Mouse (Mus musculus) lung, embryonic 14.5 days (tissue): ENCODE data around the gene Vopp1. TPM values are rescaled to one million over a fixed set of nuclear protein-coding genes. Genes with fewer than 3 reads are reported as not detected.
"Not testable (repeated sequence)": the region's sequence is repeated elsewhere in the genome, so short reads cannot be mapped to it uniquely, and the experiment has no call there.

Experiments used
- ATAC-seq: fragments of 200-750 bp; cut with Nextera tagmentation; 2 replicates; pipeline ENCODE4 v1.8.0; 2017; ENCODE audit warnings: mild to moderate bottlenecking, moderate TSS enrichment, moderate library complexity; ENCODE audit not compliant: insufficient read depth
- DNase-seq: peaks from one replicate; pipeline ENCODE4 v3.0.0-alpha.2; 2015
- H3K27ac ChIP-seq: fragments of 300-500 bp; sonication (generic); 2 replicates; pipeline ENCODE4 v1.5.1; 2014; ENCODE audit warnings: low read depth, mild to moderate bottlenecking, moderate library complexity
- H3K27me3 ChIP-seq: fragments of 300-500 bp; sonication (generic); 2 replicates; pipeline ENCODE4 v1.6.1; 2014; ENCODE audit warnings: low read length, control low read depth; ENCODE audit not compliant: insufficient read depth
- H3K36me3 ChIP-seq: fragments of 300-500 bp; sonication (generic); 2 replicates; pipeline ENCODE4 v1.6.1; 2014; ENCODE audit warnings: control low read depth; ENCODE audit not compliant: insufficient read depth
- H3K4me1 ChIP-seq: fragments of 300-500 bp; sonication (generic); 2 replicates; pipeline ENCODE4 v1.6.1; 2014; ENCODE audit warnings: antibody characterized with exemption, control low read depth; ENCODE audit not compliant: insufficient read depth
- H3K4me2 ChIP-seq: fragments of 300-500 bp; sonication (generic); 2 replicates; pipeline ENCODE4 v1.6.1; 2014; ENCODE audit warnings: mild to moderate bottlenecking
- H3K4me3 ChIP-seq: fragments of 300-500 bp; sonication (generic); 2 replicates; pipeline ENCODE4 v1.5.1; 2014; ENCODE audit warnings: low read depth, low read length
- H3K9ac ChIP-seq: fragments of 300-500 bp; sonication (generic); 2 replicates; pipeline ENCODE4 v1.6.1; 2014
- H3K9me3 ChIP-seq: fragments of 300-500 bp; sonication (generic); 2 replicates; pipeline ENCODE4 v1.6.1; 2016; ENCODE audit warnings: low read depth, low read length, control low read depth
- CTCF ChIP-seq: IDR thresholded peaks from 2 replicates; pipeline ENCODE4 v1.5.1; 2016; ENCODE audit warnings: antibody characterized with exemption, low read depth
- WGBS: fragments of 180-500 bp; shearing (Covaris S2); extraction: QIAGEN DNeasy Blood & Tissue Kit; methylation state at CpG from one replicate; pipeline ENCODE4 v1.1.7; 2014; 5-methylcytosine and 5-hydroxymethylcytosine counted together
- polyA plus RNA-seq: library from polyadenylated mRNA; unstranded; fragments of >200 nt; fragmentation: Nextera tagmentation; extraction: Ambion mirVana; gene quantifications from 2 replicates; pipeline ENCODE4 v1.2.1, GENCODE M21; 2014

The Vopp1 gene
- 22.5 and 25.8 TPM in 2 replicates for polyA plus RNA-seq

DNA sequence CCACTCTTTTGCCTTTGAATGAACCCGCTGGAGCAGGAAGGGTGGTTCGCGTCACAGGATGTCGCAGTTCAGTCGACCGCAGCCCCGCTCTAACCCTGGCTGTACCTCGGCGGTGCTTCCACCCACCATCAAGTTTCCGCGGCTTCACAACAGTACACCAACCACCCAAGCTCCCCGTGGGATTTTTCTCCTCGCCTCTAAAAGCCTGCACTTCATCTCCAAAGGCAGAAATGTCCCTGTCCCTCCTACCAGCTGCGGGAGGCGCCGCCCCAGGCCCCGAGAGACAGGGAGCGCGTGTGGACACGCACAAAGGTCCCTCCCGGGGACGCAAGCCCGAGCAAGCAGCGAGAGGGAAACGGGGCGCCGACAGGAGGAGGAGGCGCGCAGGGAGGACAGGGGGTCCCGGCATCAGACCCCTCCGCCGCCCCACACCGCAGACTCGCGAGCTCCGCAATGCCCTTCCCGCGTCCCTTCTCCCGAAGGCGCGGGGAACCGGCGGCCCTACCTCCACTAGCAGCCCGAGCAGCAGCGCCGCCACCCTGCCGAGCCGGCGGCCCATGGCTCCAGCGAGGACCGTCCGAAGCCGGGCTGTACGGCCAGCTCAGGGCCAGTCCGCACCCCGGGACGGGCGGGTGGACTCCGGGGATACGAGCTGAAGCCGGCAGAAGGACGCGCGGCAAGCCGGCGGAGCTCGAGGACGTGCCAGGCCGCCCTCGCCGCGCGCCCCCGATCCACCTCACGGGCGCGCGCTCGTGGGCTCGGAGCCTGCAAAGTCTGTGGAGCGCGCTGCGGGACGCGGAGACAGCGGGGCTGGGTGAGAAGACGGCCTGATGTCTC is at the start of gene Vopp1:
Vopp1 (minus strand) TSS at position 738 of the 837 bp plus-strand sequence.
- ATAC-seq (peak; percentile 93), DNase-seq (peak; percentile 90)
- H3K4me3 ChIP-seq: peak within 1 kb of the TSS; percentile 83
- peak within 1 kb of the TSS; percentile 96 for H3K9ac ChIP-seq
- H3K9me3 ChIP-seq: no peaks in the 10 kb centered on the region
- H3K36me3 ChIP-seq: no peaks in the 10 kb centered on the region
- no peak for TF ChIP-seq CTCF
- WGBS: under 1% methylated on average over 76 of the region's 87 CpGs
- H3K27ac ChIP-seq: peak within 1 kb of the TSS; percentile 97
- H3K4me1 ChIP-seq: no peaks in the 10 kb centered on the region
- peak within 1 kb of the TSS; percentile 70 for H3K4me2 ChIP-seq
- no peaks in the 10 kb centered on the region for H3K27me3 ChIP-seq

DNA sequence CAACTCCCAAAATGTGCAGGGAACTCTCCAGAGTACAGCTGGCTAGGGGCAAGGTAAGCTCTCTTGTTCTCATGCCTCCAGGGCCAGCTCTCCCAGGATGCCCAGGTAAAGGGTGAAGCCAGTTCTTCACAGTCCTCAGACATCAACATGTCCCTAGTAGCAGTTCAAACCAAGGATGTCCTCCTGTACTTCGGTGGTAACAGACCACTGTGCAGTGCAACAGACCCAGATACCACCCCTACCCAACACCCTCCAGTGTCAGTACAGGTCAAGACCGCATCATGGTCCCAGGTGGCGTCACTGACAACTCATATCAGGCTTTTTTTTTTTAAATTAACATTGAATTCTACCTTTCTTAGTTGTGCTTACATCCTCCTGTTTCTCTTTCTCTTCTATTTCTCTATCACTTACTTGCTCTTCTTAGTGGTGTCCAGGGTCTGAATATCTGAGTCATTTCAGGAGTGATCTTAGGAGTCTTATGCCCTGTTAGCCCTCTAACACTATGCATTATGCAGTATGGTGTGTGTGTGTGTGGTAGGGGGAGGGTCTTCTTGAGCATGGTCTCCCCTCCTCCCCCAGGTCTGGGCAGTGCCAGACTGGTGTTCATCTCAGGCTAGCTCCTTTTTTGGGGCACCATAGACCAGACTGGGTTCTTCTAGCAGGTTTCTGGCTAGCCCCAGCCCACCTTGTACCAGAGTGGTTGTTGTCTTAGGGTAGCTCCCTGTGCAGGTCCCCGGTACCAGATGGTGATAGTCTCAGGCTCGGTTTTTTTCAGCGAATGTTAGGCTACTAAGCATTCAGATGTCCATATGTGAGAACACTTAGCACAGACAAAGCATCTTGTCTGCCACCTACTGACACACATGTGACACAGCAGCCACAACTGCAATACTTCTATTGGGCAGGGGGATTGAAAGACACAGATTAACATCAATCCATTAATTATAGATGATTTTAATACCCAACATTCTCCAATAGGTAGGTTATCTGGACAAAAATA is 34.4 kb upstream of the Vopp1 start:
- Histone ChIP-seq H3K4me1 (no peaks in the 10 kb centered on the region), H3K36me3 (no peaks in the 10 kb centered on the region), H3K4me3 (no peak overlapping the region), H3K27me3 (no peaks in the 10 kb centered on the region), H3K27ac (no peak overlapping the region), H3K9me3 (no peaks in the 10 kb centered on the region), H3K9ac (no peak overlapping the region), H3K4me2 (no peak overlapping the region)
- DNase-seq (peak; percentile 77), ATAC-seq (peak; percentile 85)
- peak; percentile 83 for TF ChIP-seq CTCF
- 49% methylated on average over 6 of the region's 6 CpGs for WGBS

DNA sequence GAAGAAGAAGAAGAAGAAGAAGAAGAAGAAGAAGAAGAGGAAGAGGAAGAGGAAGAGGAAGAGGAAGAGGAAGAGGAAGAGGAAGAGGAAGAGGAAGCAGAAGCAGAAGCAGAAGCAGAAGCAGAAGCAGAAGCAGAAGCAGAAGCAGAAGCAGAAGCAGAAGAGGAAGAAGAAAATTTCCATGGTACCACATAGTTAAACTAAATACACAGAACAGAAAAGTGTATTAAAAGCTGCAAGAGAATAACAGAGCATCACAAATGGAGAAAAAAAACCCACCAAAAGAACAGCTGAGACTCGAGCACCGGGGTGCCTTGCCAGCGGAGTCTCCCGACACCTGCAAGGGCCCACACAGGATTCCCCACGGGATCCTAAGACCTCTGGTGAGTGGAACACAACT is 26.2 kb upstream of the Vopp1 start:
- WGBS: 82% methylated on average over 5 of the region's 5 CpGs

DNA sequence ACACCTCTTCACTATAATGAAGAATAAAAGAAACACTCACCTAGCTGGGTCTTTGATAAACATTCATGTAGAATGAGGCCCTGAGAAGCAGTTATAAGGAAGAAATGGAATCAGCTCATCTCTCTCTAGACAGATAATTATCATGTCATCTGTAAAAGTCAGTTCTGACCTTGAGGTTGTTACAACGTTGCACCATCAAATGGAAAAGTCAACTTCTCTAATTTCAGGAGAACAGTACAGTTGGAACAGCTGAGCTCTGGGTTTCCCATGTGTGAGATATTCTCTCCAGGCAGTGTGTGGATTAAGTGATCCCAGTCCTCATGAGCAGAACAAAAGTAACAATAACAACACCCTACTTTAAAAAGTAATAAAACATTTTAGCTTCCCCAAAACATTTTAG is 25.3 kb upstream of the Vopp1 start, which contains the start of gene Vmn1r21:
Vmn1r21 (minus strand) TSS at position 58 of the 400 bp plus-strand sequence.
- Histone ChIP-seq H3K9ac (no peak within 1 kb of the TSS), H3K4me1 (no peaks in the 10 kb centered on the region), H3K27me3 (no peaks in the 10 kb centered on the region), H3K36me3 (no peaks in the 10 kb centered on the region), H3K9me3 (no peaks in the 10 kb centered on the region), H3K4me3 (no peak within 1 kb of the TSS), H3K4me2 (no peak within 1 kb of the TSS), H3K27ac (no peak within 1 kb of the TSS)
- TF ChIP-seq CTCF: no peak
- 21% methylated on average over 1 of the region's 1 CpGs for WGBS
- ATAC-seq (no peak), DNase-seq (no peak)

More for the DNA sequence above, 26.2 kb upstream of the Vopp1 start:
- H3K9me3 ChIP-seq, H3K4me2 ChIP-seq, ATAC-seq, H3K36me3 ChIP-seq, DNase-seq, H3K27me3 ChIP-seq, H3K4me1 ChIP-seq, H3K4me3 ChIP-seq, H3K27ac ChIP-seq, H3K9ac ChIP-seq: not testable (repeated sequence)

DNA sequence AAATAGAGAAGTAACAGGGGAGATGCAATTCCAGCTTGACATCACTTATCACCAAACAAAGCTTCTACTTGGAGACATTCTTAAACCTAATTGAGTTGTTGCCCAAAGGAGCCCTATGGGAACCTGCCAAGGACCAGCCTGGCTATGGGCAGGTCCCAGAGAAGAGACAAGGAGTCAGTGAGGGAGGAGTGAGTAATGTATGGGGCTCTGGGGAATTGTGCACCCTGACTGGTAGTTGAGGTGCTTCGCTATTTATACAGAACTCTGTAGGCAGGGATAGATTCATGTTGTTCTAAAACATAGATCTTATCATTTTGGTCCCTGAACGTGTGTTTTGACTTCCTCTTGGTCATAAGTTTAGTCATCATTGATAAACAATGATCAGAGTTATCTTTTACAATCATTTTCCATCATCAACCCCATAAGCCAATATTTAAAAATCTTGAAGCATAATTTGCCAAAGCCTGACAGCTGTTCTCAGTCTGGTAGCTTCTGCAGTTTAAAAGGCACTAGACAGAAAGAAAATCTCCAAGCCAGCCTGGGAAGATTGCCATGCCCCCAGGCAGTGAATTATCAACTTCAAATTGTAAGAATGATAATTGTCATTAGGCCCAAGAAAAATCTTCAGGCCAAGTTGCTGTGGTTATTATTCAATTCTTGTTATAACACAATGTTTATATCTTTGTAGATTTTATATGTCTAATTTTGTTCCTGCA is 14.9 kb upstream of the Vopp1 start:
- Histone ChIP-seq H3K9me3 (no peaks in the 10 kb centered on the region), H3K36me3 (no peaks in the 10 kb centered on the region), H3K4me1 (no peaks in the 10 kb centered on the region), H3K27ac (no peak overlapping the region), H3K27me3 (no peaks in the 10 kb centered on the region), H3K4me2 (no peak overlapping the region), H3K4me3 (no peak overlapping the region), H3K9ac (no peak overlapping the region)
- TF ChIP-seq CTCF: no peak
- no peak for ATAC-seq
- 51% methylated on average over 2 of the region's 2 CpGs for WGBS
- peak; percentile 7 for DNase-seq

DNA sequence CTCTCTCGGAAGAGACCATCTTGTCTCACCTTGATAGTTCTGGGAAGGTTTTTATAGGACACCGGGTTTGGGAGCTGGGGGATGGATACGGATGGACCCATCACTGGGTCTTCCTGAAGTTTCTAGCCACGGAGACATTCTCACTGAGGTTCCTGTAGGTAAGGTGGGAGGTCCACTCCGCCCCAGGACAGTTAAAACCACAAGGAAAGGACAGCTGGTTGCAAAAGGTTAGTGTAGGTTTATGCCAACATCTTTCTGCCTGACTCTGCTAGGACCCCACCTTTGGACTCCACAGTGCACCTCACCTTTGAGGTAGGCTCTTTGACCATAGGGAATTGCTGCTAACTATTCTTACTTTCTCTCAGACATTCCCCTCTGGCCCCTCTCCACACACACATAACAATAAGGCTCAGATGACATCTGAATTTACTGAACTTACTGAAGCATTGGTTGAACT is 328 bp upstream of the Vopp1 start:
- H3K27ac ChIP-seq: peak overlapping the region; percentile 97

More for the DNA sequence above, 328 bp upstream of the Vopp1 start:
- Histone ChIP-seq H3K9ac (peak overlapping the region; percentile 96), H3K27me3 (no peaks in the 10 kb centered on the region), H3K9me3 (no peaks in the 10 kb centered on the region), H3K4me1 (no peaks in the 10 kb centered on the region), H3K4me2 (peak overlapping the region; percentile 70), H3K36me3 (no peaks in the 10 kb centered on the region), H3K4me3 (peak overlapping the region; percentile 83)
- 7% methylated on average over 5 of the region's 5 CpGs for WGBS
- no peak for ATAC-seq
- TF ChIP-seq CTCF: no peak
- no peak for DNase-seq
